Mouse (Mus musculus) limb, embryonic 12.5 days (tissue): ENCODE data around the gene Fam160a1. TPM values are rescaled to one million over a fixed set of nuclear protein-coding genes. Genes with fewer than 3 reads are reported as not detected.

Experiments used
- ATAC-seq: fragments of 200-750 bp; cut with Nextera tagmentation; 2 replicates; pipeline ENCODE4 v1.8.0; 2017; ENCODE audit warnings: low read depth, moderate TSS enrichment; ENCODE audit not compliant: insufficient number of reproducible peaks, insufficient read depth, low FRiP score, low TSS enrichment
- H3K27ac ChIP-seq: fragments of 300-500 bp; sonication (generic); 2 replicates; pipeline ENCODE4 v1.5.1; 2016; ENCODE audit warnings: mild to moderate bottlenecking, moderate library complexity
- H3K27me3 ChIP-seq: fragments of 300-500 bp; sonication (generic); 2 replicates; pipeline ENCODE4 v1.6.1; 2016; ENCODE audit warnings: mild to moderate bottlenecking, moderate library complexity
- H3K36me3 ChIP-seq: fragments of 300-500 bp; sonication (generic); 2 replicates; pipeline ENCODE4 v1.6.1; 2016; ENCODE audit warnings: mild to moderate bottlenecking, moderate library complexity
- H3K4me1 ChIP-seq: fragments of 300-500 bp; sonication (generic); replicated peaks from 2 replicates; pipeline ENCODE4 v1.6.1; 2016
- H3K4me2 ChIP-seq: fragments of 300-500 bp; sonication (generic); 2 replicates; pipeline ENCODE4 v1.6.1; 2016; ENCODE audit warnings: mild to moderate bottlenecking, moderate library complexity
- H3K4me3 ChIP-seq: fragments of 300-500 bp; sonication (generic); replicated peaks from 2 replicates; pipeline ENCODE4 v1.5.1; 2016; ENCODE audit warnings: mild to moderate bottlenecking
- H3K9ac ChIP-seq: fragments of 300-500 bp; sonication (generic); replicated peaks from 2 replicates; pipeline ENCODE4 v1.6.1; 2016; ENCODE audit warnings: mild to moderate bottlenecking, moderate library complexity
- H3K9me3 ChIP-seq: fragments of 300-500 bp; sonication (generic); 2 replicates; pipeline ENCODE4 v1.6.1; 2016; ENCODE audit warnings: mild to moderate bottlenecking, moderate library complexity
- WGBS: fragments of 180-500 bp; shearing (Covaris S2); methylation state at CpG from one replicate; pipeline ENCODE4 v1.1.7; 2016; 5-methylcytosine and 5-hydroxymethylcytosine counted together
- polyA plus RNA-seq: library from polyadenylated mRNA; unstranded; fragments of >200 nt; fragmentation: Nextera tagmentation; extraction: Ambion mirVana; gene quantifications from 2 replicates; pipeline ENCODE4 v1.2.1, GENCODE M21; 2016

Fam160a1 gene
- polyA plus RNA-seq, 1 experiment from 2014 or later: 2.3 TPM

- Histone ChIP-seq H3K4me2 (no peak overlapping the region), H3K9me3 (no peaks in the 10 kb centered on the region), H3K4me1 (peaks cover 3% of the 10 kb centered on the region; the same call in 1 of the 2 replicates), H3K27ac (no peak overlapping the region), H3K27me3 (0 out of 2 replicates have a peak, but pooled peaks cover 2% of the 10 kb centered on the region), H3K9ac (no peak overlapping the region), H3K36me3 (no peaks in the 10 kb centered on the region), H3K4me3 (no peak overlapping the region)
- ATAC-seq: no peak
- 73% methylated on average over 4 of the region's 4 CpGs for WGBS
These were observed 10.2 kb upstream of the Fam160a1 start for GRCm38 (mm10) chr3:85827283-85827682.

DNA sequence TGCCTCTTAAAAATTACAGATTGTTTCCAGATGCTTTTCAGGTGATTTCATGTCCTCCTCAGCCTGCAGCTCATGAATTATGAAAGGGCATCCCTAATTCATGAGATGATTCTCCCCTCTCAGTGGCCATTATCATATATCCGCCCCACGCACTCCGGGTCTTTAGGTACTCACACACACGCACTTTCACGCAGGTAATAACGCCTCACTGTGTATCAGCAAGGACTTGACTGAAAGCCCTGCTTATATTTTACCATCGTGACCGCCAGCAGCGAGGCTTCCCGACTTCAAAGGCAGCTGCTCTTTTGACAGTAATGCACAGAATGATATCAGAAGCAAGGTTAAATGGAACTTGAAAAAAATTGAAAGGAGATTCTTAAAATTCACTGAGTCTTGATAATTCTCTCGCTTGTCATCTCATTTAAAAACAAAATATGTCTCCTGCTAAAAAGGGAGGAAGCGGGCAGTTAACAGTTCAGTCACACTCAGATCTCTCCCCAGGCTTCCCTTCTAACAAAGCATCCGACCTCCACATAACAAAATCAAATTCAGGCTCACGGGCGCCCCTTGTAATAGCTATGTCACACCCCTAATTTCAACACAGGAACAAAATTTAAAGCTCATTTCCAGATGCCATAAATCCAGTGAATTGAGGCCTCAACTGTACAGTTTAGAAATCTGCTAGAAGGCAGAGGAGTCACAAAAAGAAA, 3.9 kb upstream of the Fam160a1 start:
- H3K4me3 ChIP-seq: no peak overlapping the region
- peaks cover 13% of the 10 kb centered on the region for H3K4me1 ChIP-seq
- ATAC-seq: no peak
- no peaks in the 10 kb centered on the region for H3K36me3 ChIP-seq
- no peak overlapping the region for H3K9ac ChIP-seq
- 45% methylated on average over 15 of the region's 15 CpGs for WGBS
- no peak overlapping the region for H3K4me2 ChIP-seq
- 0 out of 2 replicates have a peak, but pooled peaks cover 2% of the 10 kb centered on the region for H3K27me3 ChIP-seq
- no peaks in the 10 kb centered on the region for H3K9me3 ChIP-seq
- no peak overlapping the region for H3K27ac ChIP-seq

DNA sequence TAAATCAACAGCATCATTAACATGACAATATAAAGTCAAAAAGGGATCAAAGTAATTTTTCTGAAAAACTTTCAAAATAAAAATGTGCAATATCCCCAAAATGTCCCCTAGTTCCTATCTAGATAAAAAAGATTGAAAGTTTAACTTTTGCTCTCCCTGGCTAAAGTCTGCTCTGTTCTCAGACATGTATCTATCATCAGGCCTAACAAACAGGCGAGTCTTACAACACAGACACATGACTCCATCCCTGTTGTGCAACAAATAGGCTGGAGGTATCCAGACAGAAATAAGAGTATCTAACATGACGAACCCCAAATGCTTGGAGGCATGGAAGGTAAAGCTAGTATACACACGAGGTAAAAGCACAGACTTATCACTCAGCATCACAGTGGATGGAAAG, 2.2 kb upstream of the Fam160a1 start:
- Histone ChIP-seq H3K9me3 (no peaks in the 10 kb centered on the region), H3K4me1 (peaks cover 13% of the 10 kb centered on the region), H3K9ac (no peak overlapping the region), H3K36me3 (no peaks in the 10 kb centered on the region), H3K4me2 (no peak overlapping the region), H3K27ac (no peak overlapping the region), H3K4me3 (no peak overlapping the region), H3K27me3 (0 out of 2 replicates have a peak, but pooled peaks cover 2% of the 10 kb centered on the region)
- no peak for ATAC-seq
- WGBS: 83% methylated on average over 3 of the region's 3 CpGs

- 70% methylated on average over 7 of the region's 7 CpGs for WGBS
- H3K27ac ChIP-seq: no peak overlapping the region
- H3K4me3 ChIP-seq: no peak overlapping the region
- no peak overlapping the region for H3K4me2 ChIP-seq
- peaks cover 12% of the 10 kb centered on the region; the same call in 1 of the 2 replicates for H3K4me1 ChIP-seq
- no peaks in the 10 kb centered on the region for H3K36me3 ChIP-seq
- no peaks in the 10 kb centered on the region for H3K27me3 ChIP-seq
- no peak overlapping the region for H3K9ac ChIP-seq
- ATAC-seq: no peak
- no peaks in the 10 kb centered on the region for H3K9me3 ChIP-seq
These were observed 2.9 kb downstream of the Fam160a1 start for GRCm38 (mm10) chr3:85814241-85814640.

DNA sequence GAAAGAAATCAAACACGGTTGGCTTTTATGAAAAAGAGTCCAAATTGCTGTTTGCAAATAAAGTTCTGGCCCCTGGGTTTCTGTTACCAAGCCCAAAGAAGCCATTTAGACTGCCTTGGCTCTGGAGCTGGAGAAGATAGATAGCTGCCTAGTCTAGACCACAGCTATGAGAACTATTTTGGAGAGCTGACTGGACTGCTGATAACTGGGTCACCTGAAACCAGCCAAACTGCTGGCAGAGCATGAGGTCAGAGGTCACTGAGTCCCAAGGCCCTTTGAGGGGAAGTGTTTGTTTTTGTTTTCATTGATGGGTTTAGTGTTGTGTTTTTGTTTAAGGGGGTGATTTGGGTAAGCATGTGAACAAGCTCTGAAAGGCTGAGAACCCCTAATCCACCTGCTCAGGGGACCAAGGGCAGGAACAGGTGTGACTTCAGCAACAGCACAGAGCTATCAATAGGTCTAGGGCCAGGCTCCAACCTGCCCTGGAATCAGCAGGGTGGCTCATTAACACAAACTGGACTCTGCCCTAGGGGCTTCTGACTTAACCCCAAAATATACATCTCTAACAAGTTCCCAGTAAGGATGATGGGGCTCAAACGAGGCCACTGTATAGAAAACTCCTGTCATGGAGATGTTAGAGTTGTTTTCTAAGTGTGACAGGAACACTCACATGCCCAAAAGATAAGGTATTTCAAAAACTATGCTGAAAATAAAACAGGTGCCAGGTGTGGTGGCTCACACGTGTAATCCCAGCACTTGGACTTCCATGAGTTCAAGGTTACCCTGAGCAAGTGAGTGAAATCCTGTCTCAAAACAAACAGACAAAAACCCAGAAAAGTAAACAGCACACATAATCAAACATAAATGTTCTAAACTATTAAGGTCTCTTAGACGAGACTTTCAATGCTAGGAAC, 3.7 kb downstream of the Fam160a1 start:
- H3K4me2 ChIP-seq: no peak overlapping the region
- peaks cover 12% of the 10 kb centered on the region; the same call in 1 of the 2 replicates for H3K4me1 ChIP-seq
- H3K27ac ChIP-seq: no peak overlapping the region
- WGBS: 49% methylated on average over 4 of the region's 4 CpGs
- no peak overlapping the region for H3K9ac ChIP-seq
- no peaks in the 10 kb centered on the region for H3K9me3 ChIP-seq
- H3K4me3 ChIP-seq: no peak overlapping the region
- H3K36me3 ChIP-seq: no peaks in the 10 kb centered on the region
- no peaks in the 10 kb centered on the region for H3K27me3 ChIP-seq
- no peak for ATAC-seq

- Histone ChIP-seq H3K9me3 (no peaks in the 10 kb centered on the region), H3K27me3 (no peaks in the 10 kb centered on the region), H3K4me1 (peaks cover 11% of the 10 kb centered on the region; the same call in 1 of the 2 replicates), H3K4me2 (no peak overlapping the region), H3K36me3 (no peaks in the 10 kb centered on the region), H3K9ac (no peak overlapping the region), H3K4me3 (no peak overlapping the region), H3K27ac (no peak overlapping the region)
- no peak for ATAC-seq
- 94% methylated on average over 5 of the region's 5 CpGs for WGBS
These were observed 5.1 kb downstream of the Fam160a1 start for GRCm38 (mm10) chr3:85812010-85812409.

DNA sequence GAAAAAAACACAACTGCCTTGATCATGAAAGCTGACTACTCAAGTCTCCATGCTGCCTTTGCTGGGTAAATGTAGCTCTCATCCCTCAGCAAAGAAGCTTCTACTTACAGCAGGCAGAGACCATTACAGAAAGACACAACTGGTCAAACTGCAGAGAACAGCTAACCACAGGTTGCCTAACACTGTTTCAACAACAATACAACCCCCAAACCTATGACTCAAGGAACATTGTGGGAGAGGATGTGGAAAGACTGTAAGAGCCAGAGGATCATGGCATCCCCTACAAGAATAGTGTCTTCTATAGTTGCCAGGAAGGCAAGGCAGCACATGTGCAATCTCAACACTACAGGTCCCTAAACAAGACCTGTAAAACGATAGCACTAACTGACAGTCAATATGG, 23.9 kb downstream of the Fam160a1 start:
- WGBS: 69% methylated on average over 1 of the region's 1 CpGs
- H3K27ac ChIP-seq: no peak overlapping the region
- H3K4me3 ChIP-seq: no peak overlapping the region
- H3K9ac ChIP-seq: no peak overlapping the region
- no peak for ATAC-seq
- H3K27me3 ChIP-seq: no peaks in the 10 kb centered on the region
- H3K4me1 ChIP-seq: no peaks in the 10 kb centered on the region
- H3K4me2 ChIP-seq: no peak overlapping the region
- H3K36me3 ChIP-seq: no peaks in the 10 kb centered on the region
- H3K9me3 ChIP-seq: no peaks in the 10 kb centered on the region

DNA sequence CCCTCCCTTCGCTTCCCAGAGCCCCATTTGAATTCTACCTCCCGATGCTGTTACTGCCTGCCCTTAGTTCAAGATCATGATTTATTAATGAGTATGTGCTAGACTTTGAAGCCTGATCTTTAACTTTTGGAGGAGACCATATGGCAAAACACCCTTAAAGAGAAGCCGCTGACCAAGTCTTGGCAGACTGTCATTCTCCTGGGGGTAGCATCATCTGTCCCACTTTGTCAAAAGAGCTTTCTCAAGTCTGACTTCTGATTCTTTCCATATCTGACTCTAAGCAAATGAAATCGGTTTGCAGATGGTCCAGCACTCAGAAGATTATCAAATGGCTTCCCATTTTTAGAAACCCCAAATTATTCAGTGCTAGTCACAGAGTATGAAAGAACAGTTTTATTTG, 27.3 kb downstream of the Fam160a1 start:
- ATAC-seq: no peak
- Histone ChIP-seq H3K9me3 (no peaks in the 10 kb centered on the region), H3K27me3 (no peaks in the 10 kb centered on the region), H3K4me3 (no peak overlapping the region), H3K4me2 (no peak overlapping the region), H3K27ac (no peak overlapping the region), H3K36me3 (no peaks in the 10 kb centered on the region), H3K4me1 (peaks cover 10% of the 10 kb centered on the region; the same call in 1 of the 2 replicates), H3K9ac (no peak overlapping the region)
- WGBS: 72% methylated on average over 4 of the region's 4 CpGs

- Histone ChIP-seq H3K27me3 (no peaks in the 10 kb centered on the region), H3K36me3 (no peaks in the 10 kb centered on the region), H3K4me3 (no peak overlapping the region), H3K4me2 (no peak overlapping the region), H3K27ac (no peak overlapping the region), H3K9me3 (no peaks in the 10 kb centered on the region), H3K4me1 (peaks cover 10% of the 10 kb centered on the region; the same call in 1 of the 2 replicates), H3K9ac (no peak overlapping the region)
- ATAC-seq: no peak
- WGBS: 53% methylated on average over 8 of the region's 8 CpGs
These were observed 30.6 kb downstream of the Fam160a1 start for GRCm38 (mm10) chr3:85786501-85786900.

DNA sequence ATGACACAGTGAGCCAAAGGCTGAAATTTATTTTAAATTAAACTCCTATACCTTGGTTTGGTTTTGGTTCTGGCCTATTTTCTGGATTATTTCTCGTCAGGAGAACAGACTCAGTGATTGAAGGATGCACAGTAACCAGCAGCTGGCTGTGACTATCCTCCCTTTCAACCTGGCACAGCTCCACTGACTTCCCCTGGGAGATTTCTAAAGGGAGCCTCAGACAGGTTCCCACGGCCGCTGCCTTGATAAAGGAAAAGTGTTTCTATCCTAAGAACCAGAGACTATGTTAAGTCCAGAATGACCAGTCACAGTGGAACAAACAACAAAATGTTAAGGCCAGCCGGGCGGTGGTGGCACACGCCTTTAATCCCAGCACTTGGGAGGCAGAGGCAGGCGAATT, 36.2 kb downstream of the Fam160a1 start:
- 79% methylated on average over 7 of the region's 7 CpGs for WGBS

GRCm38 (mm10) chr3:85780332-85780731, 36.8 kb downstream of the Fam160a1 start:
- ATAC-seq: no peak
- Histone ChIP-seq H3K27ac (no peak overlapping the region), H3K9me3 (no peaks in the 10 kb centered on the region), H3K27me3 (no peaks in the 10 kb centered on the region), H3K4me1 (peaks cover 4% of the 10 kb centered on the region), H3K9ac (no peak overlapping the region), H3K4me3 (no peak overlapping the region), H3K36me3 (no peaks in the 10 kb centered on the region), H3K4me2 (no peak overlapping the region)
- WGBS: 72% methylated on average over 2 of the region's 2 CpGs

More for the DNA sequence above, 36.2 kb downstream of the Fam160a1 start:
- Histone ChIP-seq H3K4me3 (no peak overlapping the region), H3K27ac (no peak overlapping the region), H3K36me3 (no peaks in the 10 kb centered on the region), H3K4me2 (no peak overlapping the region), H3K4me1 (peaks cover 4% of the 10 kb centered on the region), H3K9me3 (no peaks in the 10 kb centered on the region), H3K9ac (no peak overlapping the region), H3K27me3 (no peaks in the 10 kb centered on the region)
- ATAC-seq: no peak
